Mouse (Mus musculus) limb, embryonic 12.5 days (tissue): Measurements from ENCODE around the gene Adamtsl5. TPM values are rescaled to one million over a fixed set of nuclear protein-coding genes. Genes with fewer than 3 reads are reported as not detected.
"Not testable (repeated sequence)": the region's sequence is repeated elsewhere in the genome, so short reads cannot be mapped to it uniquely, and the experiment has no call there.

Experiments used
- ATAC-seq: fragments of 200-750 bp; cut with Nextera tagmentation; 2 replicates; pipeline ENCODE4 v1.8.0; 2017; ENCODE audit warnings: low read depth, moderate TSS enrichment; ENCODE audit not compliant: insufficient number of reproducible peaks, insufficient read depth, low FRiP score, low TSS enrichment
- H3K27ac ChIP-seq: fragments of 300-500 bp; sonication (generic); 2 replicates; pipeline ENCODE4 v1.5.1; 2016; ENCODE audit warnings: mild to moderate bottlenecking, moderate library complexity
- H3K27me3 ChIP-seq: fragments of 300-500 bp; sonication (generic); 2 replicates; pipeline ENCODE4 v1.6.1; 2016; ENCODE audit warnings: mild to moderate bottlenecking, moderate library complexity
- H3K36me3 ChIP-seq: fragments of 300-500 bp; sonication (generic); 2 replicates; pipeline ENCODE4 v1.6.1; 2016; ENCODE audit warnings: mild to moderate bottlenecking, moderate library complexity
- H3K4me1 ChIP-seq: fragments of 300-500 bp; sonication (generic); replicated peaks from 2 replicates; pipeline ENCODE4 v1.6.1; 2016
- H3K4me2 ChIP-seq: fragments of 300-500 bp; sonication (generic); 2 replicates; pipeline ENCODE4 v1.6.1; 2016; ENCODE audit warnings: mild to moderate bottlenecking, moderate library complexity
- H3K4me3 ChIP-seq: fragments of 300-500 bp; sonication (generic); replicated peaks from 2 replicates; pipeline ENCODE4 v1.5.1; 2016; ENCODE audit warnings: mild to moderate bottlenecking
- H3K9ac ChIP-seq: fragments of 300-500 bp; sonication (generic); replicated peaks from 2 replicates; pipeline ENCODE4 v1.6.1; 2016; ENCODE audit warnings: mild to moderate bottlenecking, moderate library complexity
- H3K9me3 ChIP-seq: fragments of 300-500 bp; sonication (generic); 2 replicates; pipeline ENCODE4 v1.6.1; 2016; ENCODE audit warnings: mild to moderate bottlenecking, moderate library complexity
- WGBS: fragments of 180-500 bp; shearing (Covaris S2); methylation state at CpG from one replicate; pipeline ENCODE4 v1.1.7; 2016; 5-methylcytosine and 5-hydroxymethylcytosine counted together
- polyA plus RNA-seq: library from polyadenylated mRNA; unstranded; fragments of >200 nt; fragmentation: Nextera tagmentation; extraction: Ambion mirVana; gene quantifications from 2 replicates; pipeline ENCODE4 v1.2.1, GENCODE M21; 2016

Adamtsl5 gene
- polyA plus RNA-seq, 1 experiment from 2014 or later = 0.88 TPM

DNA sequence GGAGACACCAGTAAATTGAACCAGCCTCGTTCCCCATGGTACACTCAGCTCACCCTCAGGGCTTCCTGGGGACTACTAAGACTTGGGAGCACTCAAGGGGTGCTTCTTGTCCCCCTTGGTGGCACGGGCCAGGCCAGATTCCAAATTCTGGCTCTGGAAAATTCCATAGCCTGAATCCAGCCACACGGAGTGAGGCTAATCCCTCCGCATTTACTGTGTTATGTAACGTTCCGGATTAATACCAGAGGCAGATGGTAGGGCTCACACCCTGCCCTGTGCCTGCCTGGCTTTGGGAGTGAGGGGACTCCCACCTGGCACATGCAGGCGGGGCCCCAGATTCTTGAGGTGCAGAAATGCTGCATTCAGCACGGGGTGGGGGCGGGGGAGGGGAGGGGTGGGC, 7.2 kb upstream of the Adamtsl5 start:
- Histone ChIP-seq H3K4me3 (no peak overlapping the region), H3K36me3 (no peaks in the 10 kb centered on the region), H3K4me2 (no peak overlapping the region), H3K4me1 (peaks cover 22% of the 10 kb centered on the region), H3K9me3 (no peaks in the 10 kb centered on the region), H3K9ac (no peak overlapping the region), H3K27me3 (peaks cover 100% of the 10 kb centered on the region), H3K27ac (no peak overlapping the region)
- WGBS = 10% methylated on average over 9 of the region's 9 CpGs
- no peak for ATAC-seq

DNA sequence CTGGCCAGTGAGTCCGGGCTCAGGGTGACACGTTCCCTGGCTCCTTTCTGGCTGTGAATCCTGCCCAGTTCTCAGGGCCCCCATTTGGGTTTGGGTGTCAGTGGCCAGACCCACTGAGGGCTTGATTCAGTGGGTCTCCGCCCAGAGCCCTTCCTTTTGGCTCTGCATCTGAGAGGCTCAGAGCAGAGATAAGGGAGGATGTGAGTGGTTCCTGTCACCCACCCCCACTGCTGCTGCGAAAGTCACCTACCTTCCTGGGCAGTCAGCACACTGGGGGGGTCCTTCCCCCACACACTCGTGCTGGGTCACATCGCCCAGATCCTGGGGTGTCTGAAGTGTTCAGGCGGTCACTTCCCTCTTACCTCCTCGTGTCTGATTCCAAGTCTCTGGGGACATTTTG, 4.5 kb upstream of the Adamtsl5 start:
- peaks cover 100% of the 10 kb centered on the region for H3K27me3 ChIP-seq
- no peaks in the 10 kb centered on the region for H3K36me3 ChIP-seq
- no peak overlapping the region for H3K9ac ChIP-seq
- H3K9me3 ChIP-seq = no peaks in the 10 kb centered on the region
- no peak for ATAC-seq
- H3K4me3 ChIP-seq = no peak overlapping the region
- H3K4me1 ChIP-seq = peaks cover 34% of the 10 kb centered on the region
- no peak overlapping the region for H3K4me2 ChIP-seq
- no peak overlapping the region for H3K27ac ChIP-seq
- WGBS = 64% methylated on average over 8 of the region's 8 CpGs

DNA sequence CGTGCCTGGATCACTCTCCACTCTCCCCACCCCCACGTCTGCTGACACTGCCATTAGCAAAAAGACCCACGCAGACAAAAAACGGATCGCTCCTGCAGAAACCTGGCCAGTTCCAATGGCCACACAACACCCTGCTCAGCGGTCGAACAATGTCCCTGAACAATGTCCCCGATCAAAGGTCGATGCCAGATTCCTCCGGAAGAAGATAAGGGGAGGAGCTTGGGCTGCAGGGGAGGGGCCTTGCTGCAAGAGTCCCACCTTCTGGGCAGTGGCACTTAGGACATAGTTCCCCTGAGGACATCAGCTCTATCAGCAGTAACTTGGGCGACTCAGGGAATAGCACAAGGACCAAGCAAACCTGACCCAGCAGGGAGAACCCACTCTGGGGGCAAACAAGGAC, 3.7 kb upstream of the Adamtsl5 start:
- Histone ChIP-seq H3K27ac (no peak overlapping the region), H3K36me3 (no peaks in the 10 kb centered on the region)
- 29% methylated on average over 11 of the region's 11 CpGs for WGBS

DNA sequence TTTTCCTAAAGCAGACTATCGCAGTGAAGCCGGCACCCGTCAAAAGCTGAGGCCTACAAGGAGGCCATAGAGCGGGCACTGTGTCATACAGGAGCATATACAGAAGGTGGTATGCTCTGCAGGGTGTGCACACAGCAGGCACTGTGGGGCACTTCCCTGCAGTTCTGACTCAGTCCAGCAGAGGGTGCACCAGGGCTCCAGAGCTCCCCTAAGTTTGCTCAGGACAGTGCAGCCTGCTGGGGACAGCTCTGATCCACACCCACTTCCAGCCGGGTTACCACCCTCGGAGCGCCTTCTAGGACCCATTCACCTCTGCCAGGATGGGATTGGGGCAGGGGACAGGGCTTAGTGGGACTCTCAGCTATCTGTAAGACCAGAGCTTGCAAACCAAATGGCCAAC, 2.1 kb upstream of the Adamtsl5 start:
- Histone ChIP-seq H3K9ac (no peak overlapping the region), H3K4me3 (no peak overlapping the region), H3K9me3 (no peaks in the 10 kb centered on the region), H3K27me3 (peaks cover 100% of the 10 kb centered on the region), H3K27ac (no peak overlapping the region), H3K4me1 (peaks cover 19% of the 10 kb centered on the region), H3K36me3 (no peaks in the 10 kb centered on the region), H3K4me2 (no peak overlapping the region)
- peak; percentile 38; the same call in 1 of the 2 replicates for ATAC-seq
- WGBS = 6% methylated on average over 7 of the region's 7 CpGs

More for the DNA sequence above, 3.7 kb upstream of the Adamtsl5 start:
- ATAC-seq = no peak
- Histone ChIP-seq H3K4me1 (peaks cover 28% of the 10 kb centered on the region), H3K4me2 (no peak overlapping the region), H3K9me3 (no peaks in the 10 kb centered on the region), H3K27me3 (peaks cover 100% of the 10 kb centered on the region), H3K9ac (no peak overlapping the region), H3K4me3 (no peak overlapping the region)

DNA sequence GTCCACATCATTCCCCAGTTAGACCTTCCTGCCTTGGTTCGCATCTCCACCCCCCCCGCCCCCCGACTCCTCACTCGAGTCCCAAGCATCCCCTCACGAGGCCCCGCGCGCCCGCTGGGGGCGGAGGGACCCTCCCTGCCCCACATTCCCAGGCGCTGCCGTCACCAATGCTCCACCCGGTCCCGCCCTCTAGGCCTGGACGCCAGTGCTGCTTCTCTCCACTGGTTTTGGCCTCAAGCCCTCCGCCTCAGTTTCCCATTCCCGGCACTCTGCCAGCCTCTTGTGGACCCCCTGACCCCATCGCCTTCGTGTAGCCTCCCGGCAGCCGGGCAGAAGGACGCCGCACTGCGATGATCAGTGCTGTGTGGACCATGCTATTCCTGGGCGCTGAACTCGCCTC, 769 bp upstream of the Adamtsl5 start:
- Histone ChIP-seq H3K4me3 (peak overlapping the region; percentile 34), H3K27ac (no peak overlapping the region), H3K4me1 (peaks cover 23% of the 10 kb centered on the region), H3K27me3 (peaks cover 100% of the 10 kb centered on the region), H3K9me3 (no peaks in the 10 kb centered on the region), H3K36me3 (no peaks in the 10 kb centered on the region), H3K9ac (peak overlapping the region; percentile 23; the same call in 1 of the 2 replicates), H3K4me2 (peak overlapping the region; percentile 51)
- ATAC-seq = no peak
- 17% methylated on average over 25 of the region's 26 CpGs for WGBS

DNA sequence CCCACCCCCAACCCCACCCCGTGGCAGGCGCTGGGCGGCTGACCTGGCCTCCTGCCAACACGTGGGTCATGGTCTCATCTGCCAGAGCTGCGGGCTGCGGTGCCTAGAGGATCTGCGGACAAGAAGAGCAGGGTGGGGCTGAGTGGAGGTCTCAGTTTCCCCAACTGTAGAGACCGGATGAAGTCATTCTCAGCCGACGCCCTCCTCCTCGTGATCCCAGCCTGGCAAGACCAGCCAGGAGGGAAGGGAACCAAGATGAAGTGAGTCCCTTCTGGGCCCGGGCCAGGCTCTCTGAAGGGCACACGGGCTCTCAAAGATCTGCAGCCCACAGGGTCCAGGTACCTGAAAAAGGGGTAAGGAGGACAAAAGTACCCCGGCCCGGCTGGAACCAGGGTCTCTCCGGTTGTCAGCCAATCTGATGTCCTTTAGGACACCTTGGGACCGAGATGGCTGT, 671 bp downstream of the Adamtsl5 start:
- Histone ChIP-seq H3K4me3 (peak overlapping the region; percentile 34), H3K36me3 (no peaks in the 10 kb centered on the region), H3K27me3 (peaks cover 100% of the 10 kb centered on the region), H3K9ac (no peak overlapping the region), H3K9me3 (no peaks in the 10 kb centered on the region), H3K27ac (no peak overlapping the region), H3K4me2 (peak overlapping the region; percentile 51; the same call in 1 of the 2 replicates), H3K4me1 (peaks cover 36% of the 10 kb centered on the region)
- no peak for ATAC-seq
- WGBS = 17% methylated on average over 16 of the region's 17 CpGs

DNA sequence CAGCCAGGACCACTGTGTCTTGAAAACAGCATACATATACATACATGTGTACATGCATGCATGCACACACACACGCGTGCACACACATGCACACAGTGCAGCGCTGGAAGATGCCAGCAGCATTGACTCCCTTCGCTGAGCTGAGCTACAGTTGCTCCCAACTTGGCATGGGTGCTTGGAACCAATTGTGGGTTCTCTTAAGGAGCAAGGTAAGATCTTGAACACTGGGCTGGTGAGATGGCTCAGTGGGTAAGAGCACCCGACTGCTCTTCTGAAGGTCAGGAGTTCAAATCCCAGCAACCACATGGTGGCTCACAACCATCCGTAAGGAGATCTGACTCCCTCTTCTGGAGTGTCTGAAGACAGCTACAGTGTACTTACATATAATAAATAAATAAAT, 2.3 kb downstream of the Adamtsl5 start:
- WGBS = 69% methylated on average over 6 of the region's 6 CpGs
- not testable (repeated sequence) for H3K9ac ChIP-seq, ATAC-seq, H3K9me3 ChIP-seq, H3K4me2 ChIP-seq, H3K4me3 ChIP-seq, H3K27ac ChIP-seq, H3K36me3 ChIP-seq
- peaks cover 100% of the 10 kb centered on the region for H3K27me3 ChIP-seq
- H3K4me1 ChIP-seq = peaks cover 48% of the 10 kb centered on the region

DNA sequence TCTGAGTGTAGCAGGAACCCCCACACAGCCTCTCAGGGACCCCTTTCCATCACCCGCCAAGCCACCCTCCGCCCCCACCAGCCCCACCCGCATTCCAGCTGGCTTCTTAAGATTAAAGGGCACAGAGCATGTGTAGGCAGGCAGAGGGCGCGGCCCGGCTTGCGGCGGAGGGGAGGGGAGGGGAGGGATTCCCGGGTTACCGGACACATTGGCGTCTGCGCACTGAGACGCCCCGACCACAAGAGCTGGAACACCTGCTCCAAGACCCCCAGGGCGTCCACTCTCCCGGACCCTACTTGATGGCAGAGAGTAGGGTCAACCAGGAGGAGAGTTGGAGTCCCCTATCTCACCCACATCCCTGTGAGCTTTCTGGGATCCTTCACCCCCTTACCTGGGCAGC, 3.1 kb downstream of the Adamtsl5 start:
- under 1% methylated on average over 16 of the region's 16 CpGs for WGBS
- H3K9me3 ChIP-seq = no peaks in the 10 kb centered on the region
- H3K4me3 ChIP-seq = no peak overlapping the region; the same call in 1 of the 2 replicates
- H3K27ac ChIP-seq = no peak overlapping the region
- no peak overlapping the region for H3K9ac ChIP-seq
- H3K27me3 ChIP-seq = peaks cover 100% of the 10 kb centered on the region
- peaks cover 52% of the 10 kb centered on the region for H3K4me1 ChIP-seq
- H3K4me2 ChIP-seq = peak overlapping the region; percentile 16; the same call in 1 of the 2 replicates
- ATAC-seq = no peak
- H3K36me3 ChIP-seq = no peaks in the 10 kb centered on the region

DNA sequence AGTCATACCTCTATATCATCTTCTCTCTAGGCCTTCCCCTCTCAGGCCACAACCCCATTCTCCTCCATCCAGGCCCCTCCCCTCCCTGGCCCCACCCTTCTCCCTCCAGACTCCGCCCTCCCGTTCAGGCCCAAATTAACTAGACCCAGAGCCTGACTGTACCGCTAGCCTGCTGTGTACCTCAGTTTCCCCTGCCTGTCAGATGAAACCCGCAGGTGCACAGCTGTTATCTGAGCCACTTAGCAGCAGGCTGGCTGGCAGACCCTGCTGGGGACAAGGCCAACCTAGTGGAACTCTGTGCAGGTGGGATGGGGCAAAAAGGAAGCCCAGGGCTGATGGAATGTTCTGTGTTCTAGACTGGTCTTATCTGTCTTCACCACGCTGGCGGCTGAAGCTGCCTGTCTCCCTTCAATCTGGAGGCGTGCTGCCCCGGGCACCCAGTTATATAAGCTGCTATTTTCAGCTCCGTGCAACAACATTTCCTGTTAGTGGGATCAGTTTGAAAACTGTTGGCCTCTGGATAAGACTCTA, 4.0 kb downstream of the Adamtsl5 start:
- no peak for ATAC-seq
- peaks cover 52% of the 10 kb centered on the region for H3K4me1 ChIP-seq
- 0 out of 2 replicates have a peak overlapping the region, but pooled peaks have one; percentile 58 for H3K4me2 ChIP-seq
- WGBS = 40% methylated on average over 9 of the region's 9 CpGs
- no peaks in the 10 kb centered on the region for H3K36me3 ChIP-seq
- H3K9ac ChIP-seq = no peak overlapping the region
- peaks cover 98% of the 10 kb centered on the region for H3K27me3 ChIP-seq
- H3K27ac ChIP-seq = no peak overlapping the region
- no peaks in the 10 kb centered on the region for H3K9me3 ChIP-seq
- no peak overlapping the region for H3K4me3 ChIP-seq

DNA sequence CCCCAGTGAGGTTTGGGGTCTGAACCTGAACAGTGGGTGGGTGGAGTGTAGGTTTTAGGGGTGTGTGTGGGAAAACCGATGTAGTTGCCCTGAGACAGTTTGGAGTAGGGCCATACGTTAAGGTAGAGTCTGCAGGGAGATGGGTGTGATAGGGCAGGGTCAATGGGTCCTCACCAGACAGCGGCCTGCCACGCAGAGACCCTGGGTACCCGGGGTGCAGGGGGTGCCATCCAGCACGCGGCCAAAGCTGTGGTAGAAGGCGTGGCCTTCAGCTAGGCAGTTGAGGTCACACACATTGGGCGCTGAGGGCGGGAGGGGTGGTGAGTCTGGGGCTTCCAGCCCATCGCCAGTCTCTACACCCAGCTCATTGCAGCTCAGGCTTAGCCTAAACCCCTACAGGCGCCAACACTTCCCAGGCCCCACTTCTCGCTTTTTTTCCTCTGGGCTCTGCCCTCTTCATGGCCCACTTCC, 4.8 kb downstream of the Adamtsl5 start:
- peaks cover 92% of the 10 kb centered on the region for H3K27me3 ChIP-seq
- H3K27ac ChIP-seq = no peak overlapping the region
- H3K9me3 ChIP-seq = no peaks in the 10 kb centered on the region
- 28% methylated on average over 13 of the region's 13 CpGs for WGBS
- H3K9ac ChIP-seq = no peak overlapping the region
- peaks cover 45% of the 10 kb centered on the region for H3K4me1 ChIP-seq
- no peaks in the 10 kb centered on the region for H3K36me3 ChIP-seq
- peak; percentile 16; the same call in 1 of the 2 replicates for ATAC-seq
- peak overlapping the region; percentile 58 for H3K4me2 ChIP-seq
- H3K4me3 ChIP-seq = peak overlapping the region; percentile 36

DNA sequence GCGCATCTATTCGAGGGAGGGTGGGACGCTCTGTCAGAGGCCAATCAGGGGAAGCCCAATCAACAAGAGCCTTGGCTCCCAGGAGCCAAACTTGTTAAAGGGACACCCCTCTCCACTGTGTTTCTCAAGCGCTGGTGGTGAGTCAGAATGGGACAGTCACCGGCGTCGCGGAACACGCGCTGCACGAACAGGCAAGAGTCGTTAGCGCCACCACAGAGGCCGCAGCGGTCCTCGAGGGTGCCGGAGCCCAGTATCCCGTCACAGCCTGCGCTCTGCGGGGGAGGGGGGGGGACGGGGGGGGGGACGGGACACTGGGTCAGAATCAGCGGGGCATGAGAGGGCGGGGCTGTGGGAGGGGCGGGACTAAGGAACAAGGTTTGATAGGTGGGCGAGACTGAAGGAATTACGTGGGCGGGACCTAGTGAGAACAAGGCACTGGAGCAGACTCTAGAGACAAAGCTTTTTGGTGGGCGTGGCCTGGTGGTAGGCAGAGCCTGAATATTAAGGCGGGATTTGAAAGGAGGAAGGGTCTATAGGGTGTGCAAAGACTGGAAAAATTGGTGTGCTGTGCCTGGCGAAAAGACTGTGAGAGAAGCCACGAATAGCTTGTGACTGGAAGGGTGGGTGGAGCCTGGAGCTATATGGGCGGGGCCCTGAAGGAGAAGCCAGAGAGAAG, 5.3 kb downstream of the Adamtsl5 start:
- H3K36me3 ChIP-seq = no peaks in the 10 kb centered on the region
- H3K9me3 ChIP-seq = no peaks in the 10 kb centered on the region
- H3K4me3 ChIP-seq = peak overlapping the region; percentile 36
- H3K27me3 ChIP-seq = peaks cover 91% of the 10 kb centered on the region
- H3K4me2 ChIP-seq = peak overlapping the region; percentile 58
- ATAC-seq = peak; percentile 24; the same call in 1 of the 2 replicates
- no peak overlapping the region for H3K27ac ChIP-seq
- WGBS = 1% methylated on average over 30 of the region's 33 CpGs
- H3K4me1 ChIP-seq = peaks cover 39% of the 10 kb centered on the region
- no peak overlapping the region for H3K9ac ChIP-seq
